Mouse (Mus musculus) embryo, embryonic 10 days (tissue): ENCODE results near the gene Vps11.
"Not testable (repeated sequence)": the region's sequence is repeated elsewhere in the genome, so short reads cannot be mapped to it uniquely, and the experiment has no call there.

Experiments used
- DNase-seq: peaks from one replicate; pipeline ENCODE4 v3.0.0-alpha.2; 2015; ENCODE audit warnings: low spot score

Vps11 gene

DNA sequence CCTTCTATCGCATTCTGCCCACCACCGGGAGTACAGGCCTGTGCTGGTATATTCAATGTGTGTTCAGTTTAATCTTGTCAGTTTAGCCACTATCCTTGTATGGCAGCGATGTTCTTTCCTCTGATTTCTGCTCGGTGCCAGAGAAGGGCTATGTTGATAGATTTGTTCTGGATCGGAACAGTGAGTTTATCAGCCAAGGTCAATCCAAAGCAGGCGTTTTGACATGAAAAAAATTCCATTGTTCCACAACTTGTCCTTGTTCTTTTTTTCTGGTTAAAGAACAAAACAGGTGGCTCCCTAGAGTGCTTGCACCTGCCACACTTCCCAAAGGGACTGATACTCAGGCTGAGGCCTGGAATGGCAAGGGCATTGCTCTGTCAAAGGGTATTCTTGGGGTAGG is 14.7 kb upstream of the Vps11 start:
- no peak for DNase-seq

DNA sequence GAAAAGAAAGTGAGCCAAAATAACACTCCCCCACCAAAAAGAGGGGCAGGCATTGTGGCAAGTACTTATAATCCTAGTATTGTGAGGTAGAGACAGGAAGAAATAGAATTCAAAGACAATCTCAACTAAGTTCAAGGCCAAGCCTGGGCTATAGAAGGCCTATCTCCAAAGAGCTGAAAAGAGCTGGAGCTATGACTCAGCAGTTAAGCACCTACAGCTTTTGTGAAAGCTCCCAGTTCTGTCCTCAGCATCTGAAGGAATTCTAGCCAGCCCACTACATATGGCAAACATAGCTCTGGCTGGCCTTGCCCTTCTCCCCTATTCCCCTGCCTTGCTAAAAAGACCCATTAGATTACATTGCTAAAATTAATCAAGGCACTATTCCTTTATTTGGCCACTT is 11.9 kb upstream of the Vps11 start:
- DNase-seq: no peak

GRCm38 (mm10) chr9:44364480-44364879 is 3.0 kb upstream of the Vps11 start:
- peak; percentile 26 for DNase-seq

DNA sequence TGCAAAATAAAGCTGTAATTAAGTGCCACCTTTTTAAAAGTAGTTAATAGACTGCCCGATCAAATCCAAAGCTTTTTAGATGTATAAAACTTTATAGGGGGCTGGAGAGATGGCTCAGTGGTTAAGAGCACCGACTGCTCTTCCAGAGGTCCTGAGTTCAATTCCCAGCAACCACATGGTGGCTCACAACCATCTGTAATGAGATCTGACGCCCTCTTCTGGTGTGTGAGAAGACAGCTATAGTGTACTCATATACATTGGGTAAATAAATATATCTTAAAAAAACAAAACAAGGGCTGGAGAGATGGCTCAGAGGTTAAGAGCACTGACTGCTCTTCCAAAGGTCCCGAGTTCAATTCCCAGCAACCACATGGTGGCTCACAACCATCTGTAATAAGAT is 461 bp upstream of the Vps11 start:
- DNase-seq: not testable (repeated sequence)

DNA sequence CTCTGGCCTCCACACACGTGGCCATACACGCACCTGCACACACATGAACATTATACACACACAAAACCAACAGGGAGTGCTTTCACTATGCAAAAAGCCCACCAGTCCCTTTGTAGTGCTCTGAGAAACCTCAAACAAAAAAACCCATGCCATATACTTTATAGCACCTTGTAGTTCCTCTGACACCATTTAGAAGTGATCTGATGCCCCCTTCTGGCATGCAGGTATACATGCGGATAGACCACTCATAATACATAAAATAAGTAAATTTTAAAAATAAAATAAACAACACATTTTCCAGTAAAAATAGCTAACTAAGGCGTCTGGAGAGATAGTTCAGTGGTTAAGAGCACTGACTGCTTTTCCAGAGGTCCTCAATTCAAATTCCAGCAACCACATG is 4.3 kb downstream of the Vps11 start:
- DNase-seq: peak; percentile 45

- no peak for DNase-seq
These were observed 8.3 kb downstream of the Vps11 start for GRCm38 (mm10) chr9:44353142-44353541.

DNA sequence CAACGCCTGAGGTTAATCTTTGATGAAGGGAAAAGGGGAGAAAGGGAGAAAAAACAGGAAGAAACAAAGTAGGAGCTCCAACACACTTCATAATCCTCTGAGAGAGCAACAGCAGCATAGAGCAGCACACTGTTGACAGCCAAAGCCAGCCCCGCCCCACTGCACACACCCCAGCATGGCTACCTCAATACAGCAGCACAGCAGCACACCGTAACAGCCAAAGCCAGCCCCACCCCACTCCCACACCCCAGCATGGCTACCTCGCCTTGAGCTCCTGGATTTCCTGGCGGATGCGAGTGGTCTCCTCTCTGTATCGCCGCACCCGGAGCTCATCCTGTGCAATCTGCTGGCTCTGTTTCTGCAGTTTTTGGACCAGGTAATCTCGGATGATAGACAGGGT is 9.1 kb downstream of the Vps11 start:
- DNase-seq: no peak

GRCm38 (mm10) chr9:44351396-44351795 is 10.1 kb downstream of the Vps11 start:
- DNase-seq: no peak

- DNase-seq: no peak
These were observed 12.9 kb downstream of the Vps11 start for GRCm38 (mm10) chr9:44348546-44348945.

DNA sequence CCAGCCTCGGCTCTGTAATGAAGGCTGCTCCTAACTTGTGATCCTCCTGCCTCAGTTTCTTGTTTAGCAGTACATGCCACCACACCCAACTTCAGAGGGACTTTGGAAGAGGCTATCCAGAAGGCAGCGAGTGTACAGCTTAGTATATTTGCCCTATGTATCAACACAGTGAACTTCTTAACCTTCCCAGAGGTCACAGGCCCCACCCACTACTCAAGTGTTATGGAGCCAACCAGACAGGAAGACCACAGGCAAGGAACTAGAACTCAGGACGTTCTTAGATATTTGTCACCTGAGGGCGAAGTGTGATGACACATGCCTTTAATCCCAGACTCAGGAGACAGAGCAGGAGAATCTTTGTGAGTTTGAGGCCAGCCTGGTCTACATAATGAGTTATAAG is 13.8 kb downstream of the Vps11 start:
- DNase-seq: no peak

DNA sequence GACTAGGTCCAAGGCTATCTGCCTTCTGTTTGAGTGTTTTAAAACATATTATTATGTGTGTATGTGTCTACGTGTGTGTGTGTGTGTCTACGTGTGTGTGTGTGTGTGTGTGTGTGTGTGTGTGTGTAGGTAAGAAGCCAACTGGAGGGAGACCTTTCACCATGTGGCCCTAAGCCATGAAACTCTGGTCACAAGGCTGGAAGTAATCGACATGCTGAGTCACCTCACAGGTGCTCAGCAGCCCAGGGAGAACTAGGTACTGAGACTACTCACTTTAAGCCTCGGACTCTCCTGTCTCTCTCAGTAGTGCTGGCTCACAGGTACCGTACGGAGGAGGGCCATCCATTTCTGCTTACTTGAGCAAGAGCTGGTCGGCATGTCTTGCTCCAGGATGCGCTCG is 14.3 kb downstream of the Vps11 start:
- DNase-seq: no peak

DNA sequence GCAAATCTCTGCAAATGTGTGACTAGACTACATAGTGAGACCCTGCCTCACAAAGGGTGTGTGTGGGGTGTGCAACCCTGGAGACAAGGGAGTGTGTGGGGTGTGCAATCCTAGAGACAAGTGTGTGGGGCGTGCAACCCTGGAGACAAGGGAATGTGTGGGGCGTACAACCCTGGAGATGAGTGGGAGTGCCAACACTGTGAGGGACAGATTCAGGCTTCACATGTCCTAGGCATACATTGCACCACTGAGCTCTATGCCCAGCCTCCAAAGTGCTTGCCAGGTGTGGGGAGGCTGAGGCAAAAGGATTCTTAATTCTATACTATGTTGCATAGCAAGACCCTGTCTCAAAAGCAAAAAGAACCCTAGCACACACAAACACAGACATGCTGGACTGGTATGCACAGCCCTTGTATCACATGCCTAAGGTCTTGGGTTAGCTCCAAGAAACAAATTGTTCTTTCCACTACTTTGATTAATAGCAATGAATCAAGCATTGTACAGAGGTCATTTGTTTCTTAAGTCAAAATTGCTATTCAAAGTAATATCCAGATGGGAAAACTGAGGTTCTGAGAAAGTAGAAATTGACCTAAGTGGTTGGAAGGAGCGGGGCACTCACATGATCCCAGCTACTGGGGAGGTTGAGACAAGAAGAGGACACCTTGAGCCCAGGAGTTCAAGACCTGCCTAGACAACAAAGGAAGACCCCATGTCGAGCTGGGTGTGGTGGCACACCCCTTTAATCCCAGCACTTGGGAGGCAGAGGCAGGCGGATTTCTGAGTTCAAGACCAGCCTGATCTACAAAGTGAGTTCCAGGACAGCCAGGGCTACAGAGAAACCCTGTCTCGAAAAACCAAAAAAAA is 15.7 kb downstream of the Vps11 start:
- DNase-seq: no peak

DNA sequence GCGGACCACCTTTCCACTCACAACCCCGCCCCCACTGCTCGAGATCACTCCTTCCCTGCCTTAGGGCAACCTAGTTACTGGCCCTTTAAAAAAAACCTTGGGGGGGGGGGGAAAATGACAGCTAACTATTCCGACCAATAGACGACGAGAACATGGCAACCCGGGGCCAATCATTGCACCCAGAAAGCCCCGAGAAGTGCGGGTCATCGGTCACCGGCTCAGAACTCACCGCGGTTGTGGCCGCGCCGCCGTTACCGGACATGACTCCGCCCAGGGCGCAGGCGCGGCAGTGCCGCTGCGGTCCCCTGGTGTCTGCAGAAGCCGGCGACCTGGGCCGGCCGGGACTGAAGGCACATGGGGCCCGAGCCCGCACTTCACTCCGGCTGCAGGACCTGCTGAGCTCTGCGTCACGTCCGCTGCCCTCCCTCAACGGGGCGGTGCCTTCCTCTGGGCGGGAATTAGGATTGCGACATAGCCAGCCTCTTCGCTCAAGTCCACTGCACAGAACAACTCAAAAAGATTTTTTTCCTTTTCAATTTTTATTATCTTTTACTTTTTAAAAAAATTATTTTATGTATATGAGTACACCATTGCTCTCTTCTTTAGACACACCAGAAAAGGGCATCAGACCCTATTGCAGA is 17.6 kb downstream of the Vps11 start, which contains the start of gene Hmbs:
Hmbs (minus strand) TSS at position 448 of the 641 bp plus-strand sequence.
- peak; percentile 96 for DNase-seq

GRCm38 (mm10) chr9:44343290-44343689 is 18.2 kb downstream of the Vps11 start:
- DNase-seq: peak; percentile 17

DNA sequence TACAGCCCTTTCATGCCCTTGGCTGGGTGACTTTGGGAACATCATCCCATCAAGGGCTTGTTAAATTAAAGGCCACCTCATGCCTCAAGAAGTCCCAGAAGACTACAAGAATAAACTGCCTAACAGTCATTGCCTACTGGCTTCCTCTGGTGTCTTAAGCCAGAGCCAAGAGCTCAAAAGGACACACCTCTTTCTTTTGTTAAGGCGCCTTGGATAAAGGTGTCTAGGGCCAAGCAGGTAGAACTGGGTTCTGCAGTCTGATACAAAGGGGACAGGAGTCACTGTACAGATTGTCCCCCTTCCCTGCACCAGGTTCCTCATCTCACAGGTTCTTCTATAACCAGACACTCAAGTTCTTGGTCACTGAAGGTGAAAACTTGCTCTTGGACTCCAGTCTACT is 18.9 kb downstream of the Vps11 start:
- no peak for DNase-seq

GRCm38 (mm10) chr9:44342173-44342572 is 19.3 kb downstream of the Vps11 start:
- DNase-seq: no peak

- DNase-seq: no peak
These were observed 20.0 kb downstream of the Vps11 start for GRCm38 (mm10) chr9:44341487-44341886.

DNA sequence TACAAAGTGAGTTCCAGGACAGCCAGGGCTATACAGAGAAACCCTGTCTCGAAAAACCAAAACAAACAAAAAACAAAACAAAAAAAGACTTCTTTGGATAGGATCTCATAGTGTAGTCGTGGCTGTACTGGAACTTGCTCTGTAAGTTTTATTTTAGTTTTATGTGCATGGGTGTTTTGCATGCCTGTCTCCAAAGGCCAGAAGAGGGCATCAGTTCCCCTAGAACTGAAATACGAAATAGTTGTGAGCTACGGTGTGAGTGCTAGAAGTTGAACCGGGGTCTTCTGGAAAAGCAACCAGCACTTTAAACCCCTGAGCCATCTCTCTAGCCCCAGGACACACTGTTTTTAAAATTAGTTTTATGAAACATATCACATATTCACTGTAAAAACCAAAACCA is 22.9 kb downstream of the Vps11 start:
- no peak for DNase-seq

GRCm38 (mm10) chr9:44337436-44338169 is 23.9 kb downstream of the Vps11 start:
- DNase-seq: peak; percentile 19

GRCm38 (mm10) chr9:44336964-44337363 is 24.5 kb downstream of the Vps11 start:
- peak; percentile 24 for DNase-seq

GRCm38 (mm10) chr9:44336513-44336912 is 25.0 kb downstream of the Vps11 start:
- not testable (repeated sequence) for DNase-seq

DNA sequence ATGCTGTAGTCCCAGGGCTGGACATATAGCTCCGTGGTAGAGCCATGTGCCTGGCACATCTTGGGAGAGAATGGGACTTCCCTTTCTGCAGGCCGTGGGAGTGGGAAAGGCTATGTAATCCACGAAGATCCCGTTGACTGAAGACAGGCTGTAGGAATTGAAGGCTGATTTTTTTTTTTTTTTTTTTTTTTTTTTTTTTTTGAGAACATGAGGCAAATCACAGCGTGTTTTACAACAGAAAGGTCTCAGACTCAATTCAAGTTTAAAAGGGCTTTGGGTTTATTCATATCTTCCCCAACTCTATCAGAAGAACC is 25.4 kb downstream of the Vps11 start:
- peak; percentile 20 for DNase-seq
